Comparison of ENCODE assay signal across 7 mouse cellular contexts in genomic region chr19:23141391-23142281, GRCm38 (mm10). TPM values are rescaled to one million over a fixed set of nuclear protein-coding genes. Genes with fewer than 3 reads are reported as not detected.
A peak's percentile ranks its signal among the peaks of the same experiment; 100 is the strongest.
DNase-seq lines count a peak whose midpoint lies in the region; ATAC-seq and TF ChIP-seq lines count a peak whose summit lies in the region.

No protein-coding gene starts in this region.

- peak; percentile 46 for DNase-seq in liver, adult 2 months (ENCODE audit: extremely low read depth, low read depth, low spot score)

- peak overlapping the region; percentile 53 for H3K9ac ChIP-seq in embryonic facial prominence, embryonic 15.5 days
- H3K9ac ChIP-seq in heart, embryonic 11.5 days (ENCODE audit: low read depth, low read length), result peak overlapping the region; percentile 72
- H3K9ac ChIP-seq in kidney, embryonic 15.5 days, result peak overlapping the region; percentile 57
- H3K9ac ChIP-seq in liver, adult 2 months (ENCODE audit: low read depth, low read length), result peak overlapping the region; percentile 99
- peak overlapping the region; percentile 66 for H3K9ac ChIP-seq in midbrain, embryonic 16.5 days (ENCODE audit: low read depth, low read length)
- H3K9ac ChIP-seq in stomach, embryonic 14.5 days (replicated peaks; ENCODE audit: low read depth, low read length), result peak overlapping the region; percentile 53

- peak; percentile 19; the same call in 1 of the 2 replicates for ATAC-seq in embryonic facial prominence, embryonic 15.5 days (ENCODE audit: insufficient number of reproducible peaks, low FRiP score, low TSS enrichment, low read depth)
- ATAC-seq in heart, embryonic 11.5 days (replicated peaks; ENCODE audit: insufficient number of reproducible peaks, low FRiP score, low TSS enrichment), result peak; percentile 27
- peak; percentile 24 for ATAC-seq in kidney, embryonic 15.5 days (replicated peaks; ENCODE audit: low FRiP score)
- peak; percentile 21 for ATAC-seq in midbrain, embryonic 16.5 days
- peak; percentile 43 for ATAC-seq in stomach, embryonic 14.5 days (ENCODE audit: insufficient number of reproducible peaks, insufficient read depth, low FRiP score, low read depth)

- H3K27ac ChIP-seq in bone marrow, adult 2 months (ENCODE audit: control insufficient read depth, insufficient read depth, low read depth, low read length, poor library complexity), result peak overlapping the region; percentile 98
- H3K27ac ChIP-seq in embryonic facial prominence, embryonic 15.5 days (replicated peaks), result peak overlapping the region; percentile 94
- peak overlapping the region; percentile 75 for H3K27ac ChIP-seq in heart, embryonic 11.5 days (ENCODE audit: low read depth, low read length)
- peak overlapping the region; percentile 86 for H3K27ac ChIP-seq in kidney, embryonic 15.5 days
- peak overlapping the region; percentile 91 for H3K27ac ChIP-seq in liver, adult 2 months (replicated peaks; ENCODE audit: insufficient read depth, low read depth, low read length)
- peak overlapping the region; percentile 70 for H3K27ac ChIP-seq in midbrain, embryonic 16.5 days (ENCODE audit: low read length)
- peak overlapping the region; percentile 82 for H3K27ac ChIP-seq in stomach, embryonic 14.5 days (ENCODE audit: low read length)

- H3K36me3 ChIP-seq in embryonic facial prominence, embryonic 15.5 days, result no peaks in the 10 kb centered on the region
- H3K36me3 ChIP-seq in heart, embryonic 11.5 days (ENCODE audit: control insufficient read depth, insufficient read depth, low read length), result no peaks in the 10 kb centered on the region
- no peaks in the 10 kb centered on the region for H3K36me3 ChIP-seq in kidney, embryonic 15.5 days
- H3K36me3 ChIP-seq in liver, adult 2 months (ENCODE audit: control insufficient read depth, insufficient read depth, low read length), result peaks cover 5% of the 10 kb centered on the region
- no peaks in the 10 kb centered on the region for H3K36me3 ChIP-seq in midbrain, embryonic 16.5 days (ENCODE audit: control insufficient read depth, insufficient read depth, low read length)
- H3K36me3 ChIP-seq in stomach, embryonic 14.5 days (ENCODE audit: control insufficient read depth, insufficient read depth, low read length), result no peaks in the 10 kb centered on the region

- peaks cover 48% of the 10 kb centered on the region for H3K79me2 ChIP-seq in liver, adult 2 months (ENCODE audit: control insufficient read depth, insufficient read depth, low read length)

- H3K4me2 ChIP-seq in embryonic facial prominence, embryonic 15.5 days (replicated peaks), result peak overlapping the region; percentile 94
- peak overlapping the region; percentile 87 for H3K4me2 ChIP-seq in heart, embryonic 11.5 days
- H3K4me2 ChIP-seq in kidney, embryonic 15.5 days, result peak overlapping the region; percentile 95
- H3K4me2 ChIP-seq in midbrain, embryonic 16.5 days (ENCODE audit: low read length), result peak overlapping the region; percentile 97
- H3K4me2 ChIP-seq in stomach, embryonic 14.5 days (replicated peaks; ENCODE audit: low read depth, low read length), result peak overlapping the region; percentile 97

- H3K27me3 ChIP-seq in embryonic facial prominence, embryonic 15.5 days, result peaks cover 19% of the 10 kb centered on the region
- H3K27me3 ChIP-seq in heart, embryonic 11.5 days (ENCODE audit: control insufficient read depth, insufficient read depth, low read length), result peaks cover 12% of the 10 kb centered on the region
- H3K27me3 ChIP-seq in kidney, embryonic 15.5 days, result peaks cover 15% of the 10 kb centered on the region
- no peaks in the 10 kb centered on the region for H3K27me3 ChIP-seq in liver, adult 2 months (ENCODE audit: control insufficient read depth, insufficient read depth, low read length)
- H3K27me3 ChIP-seq in midbrain, embryonic 16.5 days (ENCODE audit: control insufficient read depth, insufficient read depth, low read depth, low read length), result peaks cover 21% of the 10 kb centered on the region
- no peaks in the 10 kb centered on the region for H3K27me3 ChIP-seq in stomach, embryonic 14.5 days (ENCODE audit: control insufficient read depth, insufficient read depth, low read length)

- H3K4me3 ChIP-seq in bone marrow, adult 2 months (replicated peaks; ENCODE audit: control insufficient read depth, low read depth, low read length), result peak overlapping the region; percentile 94
- peak overlapping the region; percentile 62 for H3K4me3 ChIP-seq in embryonic facial prominence, embryonic 15.5 days (replicated peaks)
- H3K4me3 ChIP-seq in heart, embryonic 11.5 days (ENCODE audit: low read depth, low read length), result peak overlapping the region; percentile 67
- peak overlapping the region; percentile 57 for H3K4me3 ChIP-seq in kidney, embryonic 15.5 days (replicated peaks)
- peak overlapping the region; percentile 90 for H3K4me3 ChIP-seq in liver, adult 2 months (ENCODE audit: insufficient read depth, low read depth, low read length)
- peak overlapping the region; percentile 66 for H3K4me3 ChIP-seq in midbrain, embryonic 16.5 days (ENCODE audit: low read depth, low read length)
- H3K4me3 ChIP-seq in stomach, embryonic 14.5 days (ENCODE audit: low read depth, low read length), result peak overlapping the region; percentile 64

- TF ChIP-seq POLR2A in bone marrow, adult 2 months (IDR thresholded peaks at IDR 0.05; ENCODE audit: borderline replicate concordance, control insufficient read depth, low read depth, low read length), result no peak; the same call in 1 of the 2 replicates
- 0 out of 2 replicates have a peak, but pooled peaks have one; percentile 25 for TF ChIP-seq POLR2A in liver, adult 2 months (IDR thresholded peaks at IDR 0.05; ENCODE audit: extremely low read depth, insufficient read depth, low read length)

- TF ChIP-seq CTCF in bone marrow, adult 2 months (IDR thresholded peaks at IDR 0.05; ENCODE audit: control insufficient read depth, insufficient read depth, low read length), result no peak
- no peak for TF ChIP-seq CTCF in liver, adult 2 months (IDR thresholded peaks at IDR 0.05; ENCODE audit: low read depth, low read length)

- H3K4me1 ChIP-seq in bone marrow, adult 2 months (ENCODE audit: control insufficient read depth, insufficient read depth, low read length), result no peaks in the 10 kb centered on the region; the same call in 1 of the 2 replicates
- H3K4me1 ChIP-seq in embryonic facial prominence, embryonic 15.5 days, result peaks cover 35% of the 10 kb centered on the region
- peaks cover 1% of the 10 kb centered on the region; the same call in 1 of the 2 replicates for H3K4me1 ChIP-seq in heart, embryonic 11.5 days (ENCODE audit: control insufficient read depth, insufficient read depth, low read length)
- H3K4me1 ChIP-seq in kidney, embryonic 15.5 days, result peaks cover 35% of the 10 kb centered on the region
- peaks cover 21% of the 10 kb centered on the region for H3K4me1 ChIP-seq in liver, adult 2 months (ENCODE audit: control insufficient read depth, insufficient read depth, low read length)
- peaks cover 12% of the 10 kb centered on the region for H3K4me1 ChIP-seq in midbrain, embryonic 16.5 days (ENCODE audit: control insufficient read depth, insufficient read depth, low read length)
- peaks cover 3% of the 10 kb centered on the region for H3K4me1 ChIP-seq in stomach, embryonic 14.5 days (ENCODE audit: control insufficient read depth, insufficient read depth, low read length)

- under 1% methylated on average over 94 of the region's 94 CpGs for WGBS in bone marrow, adult 2 months
- WGBS in embryonic facial prominence, embryonic 15.5 days, result under 1% methylated on average over 93 of the region's 94 CpGs
- under 1% methylated on average over 94 of the region's 94 CpGs for WGBS in heart, embryonic 11.5 days (ENCODE audit: insufficient replicate concordance)
- under 1% methylated on average over 81 of the region's 94 CpGs for WGBS in kidney, embryonic 15.5 days
- under 1% methylated on average over 93 of the region's 94 CpGs for WGBS in liver, adult 2 months
- under 1% methylated on average over 83 of the region's 94 CpGs for WGBS in midbrain, embryonic 16.5 days
- WGBS in stomach, embryonic 14.5 days, result under 1% methylated on average over 92 of the region's 94 CpGs

- no peaks in the 10 kb centered on the region for H3K9me3 ChIP-seq in embryonic facial prominence, embryonic 15.5 days (replicated peaks)
- H3K9me3 ChIP-seq in heart, embryonic 11.5 days (replicated peaks; ENCODE audit: control insufficient read depth, low read length), result no peaks in the 10 kb centered on the region
- H3K9me3 ChIP-seq in kidney, embryonic 15.5 days (replicated peaks), result no peaks in the 10 kb centered on the region
- H3K9me3 ChIP-seq in midbrain, embryonic 16.5 days (replicated peaks; ENCODE audit: control insufficient read depth, low read length, poor library complexity, severe bottlenecking), result no peaks in the 10 kb centered on the region
- H3K9me3 ChIP-seq in stomach, embryonic 14.5 days (ENCODE audit: control insufficient read depth, low read depth, low read length), result no peaks in the 10 kb centered on the region

RNA-seq across cellular contexts. Expression of gene Klf9, which starts 0.6 kb away (rescaled TPM):
- polyA plus RNA-seq in bone marrow, adult 2 months (2011; ENCODE audit: insufficient read depth, insufficient read length, low replicate concordance, missing spikeins), result 4.1 and 9.8 TPM in 2 replicates
- polyA plus RNA-seq in embryonic facial prominence, embryonic 15.5 days (2015; fragmentation: Nextera tagmentation; extraction: Ambion mirVana), result 6.9 and 7.5 TPM in 2 replicates
- polyA plus RNA-seq in heart, embryonic 11.5 days (2014; fragmentation: Nextera tagmentation; extraction: Ambion mirVana), result 1.2 and 1.6 TPM in 2 replicates
- polyA plus RNA-seq in kidney, embryonic 15.5 days (2015; fragmentation: Nextera tagmentation; extraction: Ambion mirVana), result 5.3 and 6.0 TPM in 2 replicates
- total RNA-seq in liver, adult 2 months (2014; rRNA removed), result 75.0 and 81.6 TPM in 2 replicates
- 32.4 and 32.7 TPM in 2 replicates for polyA plus RNA-seq in liver, adult 2 months (2012; rRNA removed)
- polyA plus RNA-seq in midbrain, embryonic 16.5 days (2015; fragmentation: Nextera tagmentation; extraction: Ambion mirVana), result 2.3 and 3.1 TPM in 2 replicates
- 3.8 and 4.8 TPM in 2 replicates for polyA plus RNA-seq in stomach, embryonic 14.5 days (2014; fragmentation: Nextera tagmentation; extraction: Ambion mirVana)

Comparison
In these comparisons a context has a peak if more than half of its experiments do, and no peak if none do; other contexts are left out.
1. Peak in every context shown above with its lines: DNase-seq, ATAC-seq, H3K4me3 ChIP-seq and H3K27ac ChIP-seq.